Mouse (Mus musculus) liver, embryonic 14.5 days (tissue): Measurements from ENCODE around the gene Dnaaf2.

ENCODE experiments used
- CTCF ChIP-seq: IDR thresholded peaks from 2 replicates; pipeline ENCODE4 v1.5.1; 2016; ENCODE audit warnings: antibody characterized with exemption, low read depth, control low read depth
- EP300 ChIP-seq: IDR thresholded peaks from 2 replicates; pipeline ENCODE4 v1.6.1; 2016; ENCODE audit warnings: antibody characterized with exemption, low read depth

DNA sequence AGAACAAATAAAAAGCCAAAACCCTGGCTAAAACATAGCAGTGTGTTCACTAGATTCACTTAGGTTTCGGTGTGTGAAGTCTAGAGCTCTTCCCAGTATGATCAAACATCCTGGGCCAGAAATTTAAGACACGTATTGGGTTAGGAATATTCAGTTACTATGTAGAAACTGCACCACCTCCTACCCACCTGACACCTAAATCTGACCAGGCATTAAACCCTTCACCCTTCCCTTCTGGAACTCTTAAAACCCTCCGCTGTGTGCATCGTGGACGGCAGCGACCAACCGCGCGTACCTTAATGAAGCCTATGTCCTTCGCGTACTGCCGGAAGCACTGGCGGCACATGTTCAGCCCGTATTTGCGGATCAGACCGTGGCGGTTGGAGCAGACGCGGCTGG lies 39.9 kb downstream of the Dnaaf2 start:
- TF ChIP-seq CTCF (no peak), EP300 (no peak)
